Mouse (Mus musculus) lung, postnatal 0 days (tissue): ENCODE measurements around the gene Mesp1.

Source experiments
- CTCF ChIP-seq: IDR thresholded peaks from 2 replicates; pipeline ENCODE4 v1.5.1; 2016; ENCODE audit warnings: antibody characterized with exemption, mild to moderate bottlenecking
- EP300 ChIP-seq: IDR thresholded peaks from 2 replicates; pipeline ENCODE4 v1.6.1; 2016; ENCODE audit warnings: antibody characterized with exemption, mild to moderate bottlenecking, control low read depth

DNA sequence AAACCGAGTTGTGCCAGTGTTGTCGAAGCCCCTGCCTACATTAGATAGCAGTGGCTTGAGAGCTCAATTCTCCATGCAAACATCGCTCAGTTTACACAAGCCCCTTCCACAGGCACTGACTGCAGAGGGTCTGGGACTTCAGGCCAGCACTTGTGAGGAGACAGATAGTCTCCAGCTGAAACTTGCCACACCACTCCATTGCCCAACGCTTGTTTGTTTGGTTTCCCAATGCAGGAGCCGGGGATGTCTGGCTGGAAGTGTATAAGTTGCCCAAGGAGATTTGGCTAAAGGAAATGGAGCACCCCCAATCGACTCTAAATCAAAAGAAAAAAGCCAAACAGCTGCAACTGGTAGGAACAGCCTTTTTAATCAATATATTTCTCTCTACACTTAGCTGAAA lies 35.4 kb downstream of the Mesp1 start:
- TF ChIP-seq CTCF (no peak), EP300 (no peak)
